Mouse (Mus musculus): ENCODE results near the gene Cds2.

GRCm38 (mm10) chr2:132247539-132248313, 15.2 kb upstream of the Cds2 start, which contains the start of gene Tmem230:
- TF ChIP-seq CTCF (IDR thresholded peaks at IDR 0.05; ENCODE audit: low read depth, low read length) (no peak), POLR2A (IDR thresholded peaks at IDR 0.05; ENCODE audit: borderline replicate concordance, low read depth, low read length) (no peak)

Measured in bone marrow macrophage, adult 2 months (primary cell).